Mouse (Mus musculus) hindbrain, postnatal 0 days (tissue): ENCODE measurements at regions not wholly inside any gene's neighbourhood (a gene's known extent, or its start where the extent isn't known, plus 50 kb on each side); places are given as distances from the start of the nearest gene placed in this dataset.
A peak's percentile ranks its signal among the peaks of the same experiment; 100 is the strongest.

Experiments
- ATAC-seq: fragments of 200-750 bp; cut with Nextera tagmentation; 2 replicates; pipeline ENCODE4 v1.8.0; 2017; ENCODE audit warnings: mild to moderate bottlenecking, moderate TSS enrichment, moderate library complexity
- DNase-seq: peaks from one replicate; pipeline ENCODE4 v3.0.0-alpha.2; 2015; ENCODE audit warnings: low spot score
- H3K27ac ChIP-seq: fragments of 300-500 bp; sonication (generic); 2 replicates; pipeline ENCODE4 v1.5.1; 2014; ENCODE audit warnings: mild to moderate bottlenecking
- H3K27me3 ChIP-seq: fragments of 300-500 bp; sonication (generic); 2 replicates; pipeline ENCODE4 v1.6.1; 2014; ENCODE audit warnings: low read length, mixed read lengths; ENCODE audit not compliant: insufficient read depth
- H3K36me3 ChIP-seq: fragments of 300-500 bp; sonication (generic); 2 replicates; pipeline ENCODE4 v1.6.1; 2014; ENCODE audit warnings: low read length, mixed read lengths; ENCODE audit not compliant: insufficient read depth
- H3K4me1 ChIP-seq: fragments of 300-500 bp; sonication (generic); 2 replicates; pipeline ENCODE4 v1.6.1; 2014; ENCODE audit warnings: antibody characterized with exemption, low read length, mixed read lengths; ENCODE audit not compliant: insufficient read depth
- H3K4me2 ChIP-seq: fragments of 300-500 bp; sonication (generic); 2 replicates; pipeline ENCODE4 v1.6.1; 2014; ENCODE audit warnings: low read depth, mild to moderate bottlenecking, low read length, moderate library complexity, mixed read lengths
- H3K4me3 ChIP-seq: fragments of 300-500 bp; sonication (generic); 2 replicates; pipeline ENCODE4 v1.5.1; 2014; ENCODE audit warnings: low read length
- H3K9ac ChIP-seq: fragments of 300-500 bp; sonication (generic); replicated peaks from 2 replicates; pipeline ENCODE4 v1.6.1; 2014; ENCODE audit warnings: mild to moderate bottlenecking, low read length, moderate library complexity, mixed read lengths
- H3K9me3 ChIP-seq: fragments of 300-500 bp; sonication (generic); 2 replicates; pipeline ENCODE4 v1.6.1; 2016; ENCODE audit warnings: low read length, mixed read lengths
- CTCF ChIP-seq: IDR thresholded peaks from 2 replicates; pipeline ENCODE4 v1.5.1; 2016; ENCODE audit warnings: antibody characterized with exemption, control low read depth, low read depth
- WGBS: fragments of 180-500 bp; shearing (Covaris S2); extraction: QIAGEN DNeasy Blood & Tissue Kit; methylation state at CpG from one replicate; pipeline ENCODE4 v1.1.7; 2014; 5-methylcytosine and 5-hydroxymethylcytosine counted together

GRCm38 (mm10) chr15:96031085-96031780 lies 240.6 kb downstream of the Ano6 start:
- Histone ChIP-seq H3K27me3 (no peaks in the 10 kb centered on the region), H3K9ac (no peak overlapping the region), H3K9me3 (no peaks in the 10 kb centered on the region), H3K36me3 (no peaks in the 10 kb centered on the region), H3K4me2 (no peak overlapping the region), H3K4me1 (no peaks in the 10 kb centered on the region), H3K4me3 (no peak overlapping the region), H3K27ac (no peak overlapping the region)
- no peak for DNase-seq
- 88% methylated on average over 8 of the region's 8 CpGs for WGBS
- no peak for ATAC-seq
- TF ChIP-seq CTCF, result no peak

- no peak for DNase-seq
- H3K9me3 ChIP-seq, result no peaks in the 10 kb centered on the region
- WGBS, result 62% methylated on average over 12 of the region's 12 CpGs
Measured at GRCm38 (mm10) chr15:96035273-96035672, 244.6 kb downstream of the Ano6 start.

GRCm38 (mm10) chr15:96045561-96045960 lies 241.8 kb upstream of the Arid2 start:
- Histone ChIP-seq H3K27ac (no peak overlapping the region), H3K27me3 (no peaks in the 10 kb centered on the region), H3K9me3 (no peaks in the 10 kb centered on the region), H3K4me1 (no peaks in the 10 kb centered on the region), H3K9ac (no peak overlapping the region), H3K4me2 (no peak overlapping the region), H3K36me3 (no peaks in the 10 kb centered on the region), H3K4me3 (no peak overlapping the region)
- no peak for ATAC-seq
- no peak for DNase-seq
- TF ChIP-seq CTCF, result no peak
- WGBS, result 74% methylated on average over 3 of the region's 3 CpGs

More at GRCm38 (mm10) chr15:96035273-96035672, 244.6 kb downstream of the Ano6 start:
- ATAC-seq, result no peak
- Histone ChIP-seq H3K4me3 (no peak overlapping the region), H3K27ac (no peak overlapping the region), H3K27me3 (no peaks in the 10 kb centered on the region), H3K9ac (no peak overlapping the region), H3K36me3 (no peaks in the 10 kb centered on the region), H3K4me2 (no peak overlapping the region), H3K4me1 (no peaks in the 10 kb centered on the region)
- no peak for TF ChIP-seq CTCF

- TF ChIP-seq CTCF, result no peak
- 88% methylated on average over 5 of the region's 5 CpGs for WGBS
Measured at GRCm38 (mm10) chr15:96046651-96047050, 240.7 kb upstream of the Arid2 start.

GRCm38 (mm10) chr15:96050416-96050815 lies 236.9 kb upstream of the Arid2 start:
- Histone ChIP-seq H3K4me2 (no peak overlapping the region), H3K27ac (no peak overlapping the region), H3K9ac (no peak overlapping the region), H3K9me3 (no peaks in the 10 kb centered on the region), H3K4me3 (no peak overlapping the region), H3K4me1 (no peaks in the 10 kb centered on the region), H3K36me3 (no peaks in the 10 kb centered on the region), H3K27me3 (no peaks in the 10 kb centered on the region)
- ATAC-seq, result no peak
- WGBS, result 89% methylated on average over 4 of the region's 4 CpGs
- no peak for TF ChIP-seq CTCF
- DNase-seq, result no peak

More at GRCm38 (mm10) chr15:96046651-96047050, 240.7 kb upstream of the Arid2 start:
- no peak overlapping the region for H3K4me3 ChIP-seq
- ATAC-seq (no peak), DNase-seq (no peak)
- no peak overlapping the region for H3K4me2 ChIP-seq
- no peak overlapping the region for H3K9ac ChIP-seq
- H3K36me3 ChIP-seq, result no peaks in the 10 kb centered on the region
- no peak overlapping the region for H3K27ac ChIP-seq
- no peaks in the 10 kb centered on the region for H3K4me1 ChIP-seq
- H3K9me3 ChIP-seq, result no peaks in the 10 kb centered on the region
- no peaks in the 10 kb centered on the region for H3K27me3 ChIP-seq

- Histone ChIP-seq H3K9me3 (no peaks in the 10 kb centered on the region), H3K27me3 (no peaks in the 10 kb centered on the region), H3K4me1 (no peaks in the 10 kb centered on the region), H3K4me2 (no peak overlapping the region), H3K36me3 (no peaks in the 10 kb centered on the region), H3K27ac (no peak overlapping the region), H3K9ac (no peak overlapping the region), H3K4me3 (no peak overlapping the region)
- no peak for DNase-seq
- TF ChIP-seq CTCF, result no peak
- ATAC-seq, result no peak
- WGBS, result 95% methylated on average over 5 of the region's 5 CpGs
Measured at GRCm38 (mm10) chr15:96052586-96052985, 234.7 kb upstream of the Arid2 start.

- no peak overlapping the region for H3K9ac ChIP-seq
- 46% methylated on average over 10 of the region's 10 CpGs for WGBS
- H3K9me3 ChIP-seq, result no peaks in the 10 kb centered on the region
- DNase-seq (peak; percentile 24), ATAC-seq (no peak; the same call in 1 of the 2 replicates)
- H3K4me1 ChIP-seq, result no peaks in the 10 kb centered on the region
- TF ChIP-seq CTCF, result no peak
- no peak overlapping the region for H3K27ac ChIP-seq
- H3K4me2 ChIP-seq, result peak overlapping the region; percentile 18; the same call in 1 of the 2 replicates
- H3K36me3 ChIP-seq, result no peaks in the 10 kb centered on the region
- H3K4me3 ChIP-seq, result no peak overlapping the region
- H3K27me3 ChIP-seq, result no peaks in the 10 kb centered on the region
Measured at GRCm38 (mm10) chr15:96055361-96055760, 232.0 kb upstream of the Arid2 start.
